Comparison of ENCODE assay signal across 8 mouse cellular contexts in genomic region chr3:149519575-149519929, GRCm38 (mm10).
DNase-seq lines count a peak whose midpoint lies in the region; ATAC-seq and TF ChIP-seq lines count a peak whose summit lies in the region.

No protein-coding gene starts in this region.

- H3K4me1 ChIP-seq in heart, postnatal 0 days (ENCODE audit: control insufficient read depth, insufficient read depth) = no peaks in the 10 kb centered on the region
- H3K4me1 ChIP-seq in hindbrain, embryonic 15.5 days (replicated peaks) = peaks cover 7% of the 10 kb centered on the region
- H3K4me1 ChIP-seq in midbrain, embryonic 16.5 days (ENCODE audit: control insufficient read depth, insufficient read depth, low read length) = peaks cover 11% of the 10 kb centered on the region

- intact Hi-C loops in heart, postnatal 36 days (cut with DNase I) = no loop called here

- no peak for TF ChIP-seq CTCF in heart, postnatal 0 days (IDR thresholded peaks at IDR 0.05; ENCODE audit: low read depth)

- 0 out of 2 replicates have a peak, but pooled peaks cover 11% of the 10 kb centered on the region for H3K27me3 ChIP-seq in heart, postnatal 0 days (ENCODE audit: control insufficient read depth, insufficient read depth, low read length)
- peaks cover 10% of the 10 kb centered on the region; the same call in 1 of the 2 replicates for H3K27me3 ChIP-seq in hindbrain, embryonic 15.5 days
- H3K27me3 ChIP-seq in midbrain, embryonic 16.5 days (ENCODE audit: control insufficient read depth, insufficient read depth, low read depth, low read length) = peaks cover 17% of the 10 kb centered on the region

- no peak for ATAC-seq in heart, postnatal 0 days (ENCODE audit: insufficient read depth, low read depth)
- ATAC-seq in hindbrain, embryonic 15.5 days (ENCODE audit: low FRiP score, low read depth) = peak; percentile 27; the same call in 1 of the 2 replicates
- no peak for ATAC-seq in midbrain, embryonic 16.5 days
- no peak for ATAC-seq in inflammation-experienced regulatory T-cells, adult 6 months

- no peak for TF ChIP-seq EP300 in heart, postnatal 0 days (IDR thresholded peaks at IDR 0.05; ENCODE audit: low read depth)

- no peak for DNase-seq in heart, postnatal 0 days (ENCODE audit: low spot score)
- DNase-seq in heart, postnatal 36 days = no peak
- peak; percentile 18 for DNase-seq in embryo, embryonic 11 days
- no peak for DNase-seq in cerebellum, adult 18-20 months
- DNase-seq in adipocyte (ENCODE audit: low spot score) = no peak

- 0 out of 2 replicates have a peak overlapping the region, but pooled peaks have one; percentile 1 for H3K9ac ChIP-seq in heart, postnatal 0 days (replicated peaks; ENCODE audit: low read depth, low read length)
- H3K9ac ChIP-seq in hindbrain, embryonic 15.5 days = peak overlapping the region; percentile 37
- peak overlapping the region; percentile 60 for H3K9ac ChIP-seq in midbrain, embryonic 16.5 days (ENCODE audit: low read depth, low read length)

- peak overlapping the region; percentile 75 for H3K4me2 ChIP-seq in heart, postnatal 0 days (ENCODE audit: low read depth, low read length)
- H3K4me2 ChIP-seq in hindbrain, embryonic 15.5 days = peak overlapping the region; percentile 87
- peak overlapping the region; percentile 96 for H3K4me2 ChIP-seq in midbrain, embryonic 16.5 days (ENCODE audit: low read length)

- H3K36me3 ChIP-seq in heart, postnatal 0 days (replicated peaks; ENCODE audit: control insufficient read depth, insufficient read depth, low read length) = no peaks in the 10 kb centered on the region
- no peaks in the 10 kb centered on the region for H3K36me3 ChIP-seq in hindbrain, embryonic 15.5 days
- H3K36me3 ChIP-seq in midbrain, embryonic 16.5 days (ENCODE audit: control insufficient read depth, insufficient read depth, low read length) = no peaks in the 10 kb centered on the region

- peak overlapping the region; percentile 42 for H3K4me3 ChIP-seq in heart, postnatal 0 days (ENCODE audit: low read depth, low read length)
- peak overlapping the region; percentile 45 for H3K4me3 ChIP-seq in hindbrain, embryonic 15.5 days
- H3K4me3 ChIP-seq in midbrain, embryonic 16.5 days (ENCODE audit: low read depth, low read length) = peak overlapping the region; percentile 50

- WGBS in heart, postnatal 0 days = 38% methylated on average over 15 of the region's 15 CpGs
- WGBS in hindbrain, embryonic 15.5 days = 13% methylated on average over 15 of the region's 15 CpGs
- WGBS in midbrain, embryonic 16.5 days = 10% methylated on average over 15 of the region's 15 CpGs

- H3K9me3 ChIP-seq in heart, postnatal 0 days (replicated peaks; ENCODE audit: control insufficient read depth, low read length) = no peaks in the 10 kb centered on the region
- H3K9me3 ChIP-seq in hindbrain, embryonic 15.5 days = no peaks in the 10 kb centered on the region
- no peaks in the 10 kb centered on the region for H3K9me3 ChIP-seq in midbrain, embryonic 16.5 days (replicated peaks; ENCODE audit: control insufficient read depth, low read length, poor library complexity, severe bottlenecking)

- no peak overlapping the region for H3K27ac ChIP-seq in heart, postnatal 0 days (ENCODE audit: low read depth)
- no peak overlapping the region for H3K27ac ChIP-seq in hindbrain, embryonic 15.5 days (replicated peaks)
- H3K27ac ChIP-seq in midbrain, embryonic 16.5 days (ENCODE audit: low read length) = no peak overlapping the region

Comparison
In these comparisons a context has a peak if more than half of its experiments do, and no peak if none do; other contexts are left out.
1. H3K9ac ChIP-seq: peak in every context shown above with its lines; median percentile 60 in midbrain, embryonic 16.5 days; 37 in hindbrain, embryonic 15.5 days; 1 in heart, postnatal 0 days.